Mouse (Mus musculus) embryonic fibroblast, embryonic 13.5 days (primary cell): ENCODE measurements at regions not wholly inside any gene's neighbourhood (a gene's known extent, or its start where the extent isn't known, plus 50 kb on each side); places are given as distances from the start of the nearest gene placed in this dataset.

Experiments
- CTCF ChIP-seq: IDR thresholded peaks from 2 replicates; pipeline ENCODE4 v1.5.1; 2011; ENCODE audit warnings: mild to moderate bottlenecking, control low read depth, low read length, moderate library complexity, borderline replicate concordance; ENCODE audit not compliant: insufficient read depth
- POLR2A ChIP-seq: IDR thresholded peaks from 2 replicates; pipeline ENCODE4 v1.6.1; 2011; ENCODE audit warnings: low read depth, mild to moderate bottlenecking, control low read depth, low read length, moderate library complexity

GRCm38 (mm10) chr10:37407487-37407886 lies 268.8 kb upstream of the Marcks start:
- no peak for TF ChIP-seq POLR2A
- no peak for TF ChIP-seq CTCF
